Mouse (Mus musculus) small intestine, adult 2 months (tissue): Measurements from ENCODE around the gene Cpne5.

Source experiments
- CTCF ChIP-seq: fragments of 200-500 bp; IDR thresholded peaks from 2 replicates; pipeline ENCODE4 v1.5.1; 2012; ENCODE audit warnings: low read depth, mild to moderate bottlenecking, control low read depth, inconsistent platforms, low read length, moderate library complexity, mixed read lengths; ENCODE audit not compliant: insufficient replicate concordance, insufficient read length; ENCODE audit errors: extremely low read depth
- POLR2A ChIP-seq: fragments of 200-500 bp; IDR thresholded peaks from 2 replicates; pipeline ENCODE4 v1.6.1; 2012; ENCODE audit warnings: low read depth, mild to moderate bottlenecking, control low read depth, inconsistent platforms, low read length, moderate library complexity

- TF ChIP-seq POLR2A (no peak), CTCF (no peak)
These were observed 90.2 kb downstream of the Cpne5 start for GRCm38 (mm10) chr17:29147773-29148172.
